Mouse (Mus musculus) heart, embryonic 15.5 days (tissue): ENCODE measurements around the gene Isyna1. TPM values are rescaled to one million over a fixed set of nuclear protein-coding genes. Genes with fewer than 3 reads are reported as not detected.
"Not testable (repeated sequence)": the region's sequence is repeated elsewhere in the genome, so short reads cannot be mapped to it uniquely, and the experiment has no call there.

Experiments used
- ATAC-seq: fragments of 200-750 bp; cut with Nextera tagmentation; replicated peaks from 2 replicates; pipeline ENCODE4 v1.8.0; 2017; ENCODE audit warnings: low read depth, moderate TSS enrichment; ENCODE audit not compliant: insufficient number of reproducible peaks, insufficient read depth, low FRiP score
- H3K27ac ChIP-seq: fragments of 300-500 bp; sonication (generic); 2 replicates; pipeline ENCODE4 v1.5.1; 2015; ENCODE audit warnings: mild to moderate bottlenecking, inconsistent platforms
- H3K27me3 ChIP-seq: fragments of 300-500 bp; sonication (generic); 2 replicates; pipeline ENCODE4 v1.6.1; 2015; ENCODE audit warnings: inconsistent platforms
- H3K36me3 ChIP-seq: fragments of 300-500 bp; sonication (generic); 2 replicates; pipeline ENCODE4 v1.6.1; 2015; ENCODE audit warnings: mild to moderate bottlenecking, inconsistent platforms
- H3K4me1 ChIP-seq: fragments of 300-500 bp; sonication (generic); replicated peaks from 2 replicates; pipeline ENCODE4 v1.6.1; 2015; ENCODE audit warnings: inconsistent platforms
- H3K4me2 ChIP-seq: fragments of 300-500 bp; sonication (generic); 2 replicates; pipeline ENCODE4 v1.6.1; 2015; ENCODE audit warnings: inconsistent platforms, mild to moderate bottlenecking, moderate library complexity
- H3K4me3 ChIP-seq: fragments of 300-500 bp; sonication (generic); 2 replicates; pipeline ENCODE4 v1.5.1; 2015; ENCODE audit warnings: mild to moderate bottlenecking, inconsistent platforms
- H3K9ac ChIP-seq: fragments of 300-500 bp; sonication (generic); 2 replicates; pipeline ENCODE4 v1.6.1; 2015; ENCODE audit warnings: mild to moderate bottlenecking, inconsistent platforms
- H3K9me3 ChIP-seq: fragments of 300-500 bp; sonication (generic); replicated peaks from 2 replicates; pipeline ENCODE4 v1.6.1; 2016; ENCODE audit warnings: inconsistent platforms
- WGBS: fragments of 180-500 bp; shearing (Covaris S2); methylation state at CpG from one replicate; pipeline ENCODE4 v1.1.7; 2015; ENCODE audit warnings: mixed read lengths; 5-methylcytosine and 5-hydroxymethylcytosine counted together
- polyA plus RNA-seq: library from polyadenylated mRNA; unstranded; fragments of >200 nt; fragmentation: Nextera tagmentation; extraction: Ambion mirVana; gene quantifications from 2 replicates; pipeline ENCODE4 v1.2.1, GENCODE M21; 2015

Isyna1 gene
- polyA plus RNA-seq, 1 experiment from 2014 or later = 92.9 TPM

DNA sequence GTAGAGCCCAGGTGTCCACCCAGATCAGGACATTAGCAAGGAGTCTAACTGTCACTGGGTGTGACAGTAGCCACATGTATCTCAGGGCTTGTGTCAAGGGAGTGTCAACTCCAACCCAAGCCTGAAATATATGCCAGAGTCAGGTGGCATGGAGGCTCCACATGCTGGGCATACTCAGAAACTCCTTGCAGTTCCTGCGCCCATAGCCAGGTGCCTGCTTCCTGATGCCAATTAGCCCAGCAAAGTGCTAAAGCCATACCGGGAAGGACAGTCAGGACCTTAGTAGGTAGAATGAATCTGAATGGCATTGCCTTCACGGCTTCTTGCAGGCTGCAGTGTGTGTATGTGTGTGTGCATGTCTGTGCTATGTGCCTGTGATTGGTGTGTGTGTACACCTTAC lies 17.0 kb upstream of the Isyna1 start:
- H3K9me3 ChIP-seq = no peaks in the 10 kb centered on the region
- H3K4me2 ChIP-seq = no peak overlapping the region
- no peak overlapping the region for H3K4me3 ChIP-seq
- H3K27me3 ChIP-seq = no peaks in the 10 kb centered on the region
- no peak overlapping the region for H3K9ac ChIP-seq
- H3K27ac ChIP-seq = no peak overlapping the region
- peaks cover 38% of the 10 kb centered on the region for H3K36me3 ChIP-seq
- no peak for ATAC-seq
- 96% methylated on average over 3 of the region's 3 CpGs for WGBS
- peaks cover 11% of the 10 kb centered on the region for H3K4me1 ChIP-seq

DNA sequence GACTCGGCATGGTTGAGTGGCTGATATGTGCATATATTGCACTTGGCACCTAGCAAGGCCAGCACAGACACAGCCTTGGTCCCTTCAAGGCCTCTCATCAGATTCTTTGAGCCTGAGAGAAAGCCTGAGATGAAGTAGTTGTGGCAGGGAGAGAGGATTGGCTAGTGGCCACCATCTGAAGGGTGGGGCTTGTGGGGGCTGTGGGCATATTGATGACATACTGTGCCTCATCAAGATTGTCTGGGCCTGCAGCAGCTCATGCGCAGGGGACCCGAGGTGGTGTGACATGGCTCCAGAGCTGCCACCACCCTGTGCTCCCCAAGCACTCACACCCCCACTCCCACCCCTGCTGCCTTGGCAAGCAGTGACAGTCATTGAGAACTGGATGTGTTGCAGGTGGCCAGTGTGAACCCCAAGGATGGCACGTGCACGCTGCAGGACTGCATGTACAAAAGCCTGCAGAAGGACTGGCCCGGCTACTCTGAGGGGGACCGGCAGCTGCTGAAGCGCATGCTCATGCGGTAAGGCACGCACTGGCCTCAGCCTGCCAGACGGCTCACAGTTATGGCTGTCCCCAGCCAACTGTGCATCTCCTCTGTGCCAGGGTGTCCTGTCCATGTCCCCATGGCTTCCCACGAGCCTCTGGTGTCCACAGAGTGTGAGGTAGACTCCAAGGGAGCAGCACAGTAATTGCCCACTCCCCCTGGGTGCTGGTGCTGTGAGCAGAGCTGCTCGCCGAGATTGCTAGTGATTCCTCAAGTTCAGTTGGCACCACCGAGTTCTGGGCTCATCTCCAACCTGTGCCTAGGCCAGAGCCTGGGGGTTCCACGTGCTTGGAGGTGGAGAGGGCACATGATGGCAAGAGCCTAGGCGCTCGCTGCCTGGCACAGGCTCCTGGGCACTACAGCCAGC lies 10.4 kb upstream of the Isyna1 start:
- Histone ChIP-seq H3K27me3 (no peaks in the 10 kb centered on the region), H3K9me3 (no peaks in the 10 kb centered on the region), H3K27ac (no peak overlapping the region), H3K9ac (no peak overlapping the region), H3K4me3 (no peak overlapping the region), H3K4me2 (no peak overlapping the region), H3K36me3 (peaks cover 79% of the 10 kb centered on the region), H3K4me1 (peaks cover 4% of the 10 kb centered on the region)
- ATAC-seq = 0 out of 2 replicates have a peak, but pooled peaks have one; percentile 11
- WGBS = 89% methylated on average over 18 of the region's 18 CpGs

DNA sequence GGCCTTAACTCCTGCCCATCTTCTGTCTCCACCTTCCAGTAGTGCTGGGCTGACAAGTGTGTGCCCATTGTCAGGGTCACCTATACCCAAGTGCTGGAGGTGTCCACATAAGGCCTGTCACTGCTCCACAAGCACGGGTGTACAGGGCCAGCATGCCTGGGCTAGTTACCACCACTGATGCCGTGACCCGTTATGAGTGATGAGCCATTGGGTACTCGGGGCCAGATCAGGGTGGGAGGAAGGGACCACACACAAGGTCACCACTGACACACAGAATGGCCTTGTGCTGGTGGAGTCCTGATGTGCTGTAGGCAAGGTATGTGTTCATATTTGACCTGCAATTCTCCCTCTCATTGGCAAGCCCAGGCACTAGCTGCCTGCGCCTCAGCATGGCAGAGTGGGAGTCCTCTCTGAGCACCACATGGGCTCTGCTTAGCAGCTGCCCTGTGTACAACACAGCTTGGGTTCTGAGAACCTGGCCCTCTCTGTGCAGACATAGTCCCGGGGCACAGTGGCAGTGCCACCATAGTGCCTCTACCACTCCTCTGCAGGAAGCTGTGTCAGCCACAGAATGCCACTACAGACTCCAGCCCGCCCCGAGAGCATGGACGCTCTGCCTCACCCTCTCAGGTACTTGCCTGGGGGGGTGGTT lies 9.4 kb upstream of the Isyna1 start:
- peaks cover 80% of the 10 kb centered on the region for H3K36me3 ChIP-seq

DNA sequence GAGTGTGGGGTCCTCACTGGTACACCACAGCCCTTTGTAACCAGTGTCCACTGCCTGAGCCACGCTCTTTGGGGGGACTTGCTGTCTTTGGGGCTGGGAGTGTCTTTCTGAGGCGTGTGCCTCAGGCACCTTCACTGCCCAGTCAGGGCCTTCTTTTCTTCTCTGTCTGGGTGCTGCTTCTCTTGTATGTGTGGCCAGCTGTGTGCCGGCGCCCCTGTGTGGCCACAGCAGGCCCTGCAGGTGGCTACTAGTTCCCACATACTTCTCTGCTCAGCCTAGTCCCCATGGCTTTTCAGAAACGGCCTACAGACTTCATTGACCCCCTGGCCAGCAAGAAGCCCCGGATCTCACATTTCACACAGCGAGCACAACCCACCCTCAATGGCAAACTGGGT lies 8.9 kb upstream of the Isyna1 start:
- Histone ChIP-seq H3K27me3 (no peaks in the 10 kb centered on the region), H3K4me2 (no peak overlapping the region), H3K4me1 (peaks cover 4% of the 10 kb centered on the region), H3K9ac (no peak overlapping the region), H3K9me3 (no peaks in the 10 kb centered on the region), H3K36me3 (peaks cover 79% of the 10 kb centered on the region), H3K27ac (no peak overlapping the region), H3K4me3 (no peak overlapping the region)
- WGBS = 36% methylated on average over 7 of the region's 7 CpGs
- ATAC-seq = peak; percentile 37; the same call in 1 of the 2 replicates

More for the DNA sequence above, 9.4 kb upstream of the Isyna1 start:
- H3K4me2 ChIP-seq = no peak overlapping the region
- no peak for ATAC-seq
- no peak overlapping the region for H3K9ac ChIP-seq
- no peak overlapping the region for H3K4me3 ChIP-seq
- peaks cover 4% of the 10 kb centered on the region for H3K4me1 ChIP-seq
- no peak overlapping the region for H3K27ac ChIP-seq
- no peaks in the 10 kb centered on the region for H3K27me3 ChIP-seq
- H3K9me3 ChIP-seq = no peaks in the 10 kb centered on the region
- 86% methylated on average over 9 of the region's 9 CpGs for WGBS

GRCm38 (mm10) chr8:70587955-70588354 lies 6.2 kb upstream of the Isyna1 start:
- H3K9ac ChIP-seq, H3K9me3 ChIP-seq, H3K4me2 ChIP-seq, H3K27ac ChIP-seq, H3K27me3 ChIP-seq, ATAC-seq, H3K4me3 ChIP-seq: not testable (repeated sequence)
- WGBS = 79% methylated on average over 4 of the region's 4 CpGs
- H3K4me1 ChIP-seq = peaks cover 13% of the 10 kb centered on the region
- H3K36me3 ChIP-seq = peaks cover 62% of the 10 kb centered on the region

GRCm38 (mm10) chr8:70591569-70591968 lies 2.6 kb upstream of the Isyna1 start:
- Histone ChIP-seq H3K9ac (no peak overlapping the region), H3K36me3 (peaks cover 38% of the 10 kb centered on the region; the same call in 1 of the 2 replicates), H3K4me2 (no peak overlapping the region), H3K4me1 (peaks cover 35% of the 10 kb centered on the region), H3K27ac (peak overlapping the region; percentile 46), H3K9me3 (no peaks in the 10 kb centered on the region), H3K4me3 (no peak overlapping the region), H3K27me3 (no peaks in the 10 kb centered on the region)
- 64% methylated on average over 12 of the region's 12 CpGs for WGBS
- ATAC-seq = no peak

DNA sequence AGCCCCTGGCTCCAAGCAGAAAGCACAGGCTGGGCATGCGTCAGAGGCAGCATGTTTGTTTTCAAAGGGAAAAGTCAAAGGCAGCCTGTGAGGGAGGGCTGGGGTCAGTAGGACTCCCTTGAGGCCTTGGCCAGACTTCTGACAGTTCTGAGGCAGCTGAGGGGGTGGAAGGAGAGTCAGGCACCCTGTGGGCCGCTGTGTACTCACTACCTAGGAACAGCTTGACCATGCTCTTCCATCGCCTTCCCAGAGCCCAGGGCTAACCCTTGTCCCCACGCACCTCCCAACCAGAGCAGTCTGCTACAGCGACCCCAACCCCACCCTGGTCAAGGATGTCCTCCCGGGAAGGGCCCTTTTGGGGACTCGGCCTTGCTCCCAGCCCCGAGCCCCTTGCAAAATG lies 1.0 kb upstream of the Isyna1 start:
- no peak for ATAC-seq
- Histone ChIP-seq H3K9ac (peak overlapping the region; percentile 48; the same call in 1 of the 2 replicates), H3K4me3 (peak overlapping the region; percentile 58; the same call in 1 of the 2 replicates), H3K27me3 (no peaks in the 10 kb centered on the region), H3K4me2 (peak overlapping the region; percentile 93), H3K4me1 (peaks cover 49% of the 10 kb centered on the region), H3K9me3 (no peaks in the 10 kb centered on the region), H3K27ac (peak overlapping the region; percentile 88), H3K36me3 (peaks cover 27% of the 10 kb centered on the region; the same call in 1 of the 2 replicates)
- 45% methylated on average over 8 of the region's 8 CpGs for WGBS

GRCm38 (mm10) chr8:70594621-70595564 lies 720 bp downstream of the Isyna1 start:
- peak overlapping the region; percentile 93 for H3K4me2 ChIP-seq
- H3K27ac ChIP-seq = peak overlapping the region; percentile 88
- peak overlapping the region; percentile 66 for H3K9ac ChIP-seq
- peak overlapping the region; percentile 58 for H3K4me3 ChIP-seq
- no peaks in the 10 kb centered on the region for H3K9me3 ChIP-seq
- peaks cover 62% of the 10 kb centered on the region for H3K4me1 ChIP-seq
- H3K27me3 ChIP-seq = 0 out of 2 replicates have a peak, but pooled peaks cover 2% of the 10 kb centered on the region
- WGBS = 10% methylated on average over 82 of the region's 82 CpGs
- peaks cover 15% of the 10 kb centered on the region; the same call in 1 of the 2 replicates for H3K36me3 ChIP-seq
- peak; percentile 7; the same call in 1 of the 2 replicates for ATAC-seq

GRCm38 (mm10) chr8:70595811-70596210 lies 1.6 kb downstream of the Isyna1 start:
- H3K9me3 ChIP-seq = no peaks in the 10 kb centered on the region
- WGBS = 94% methylated on average over 12 of the region's 12 CpGs
- no peak overlapping the region for H3K9ac ChIP-seq
- 0 out of 2 replicates have a peak, but pooled peaks cover 2% of the 10 kb centered on the region for H3K27me3 ChIP-seq
- H3K4me2 ChIP-seq = no peak overlapping the region; the same call in 1 of the 2 replicates
- no peak overlapping the region for H3K27ac ChIP-seq
- ATAC-seq = no peak
- no peak overlapping the region for H3K4me3 ChIP-seq
- H3K36me3 ChIP-seq = peaks cover 7% of the 10 kb centered on the region; the same call in 1 of the 2 replicates
- H3K4me1 ChIP-seq = peaks cover 69% of the 10 kb centered on the region

- Histone ChIP-seq H3K9ac (no peak overlapping the region), H3K4me2 (no peak overlapping the region), H3K4me3 (no peak overlapping the region), H3K4me1 (peaks cover 73% of the 10 kb centered on the region), H3K27ac (no peak overlapping the region), H3K27me3 (0 out of 2 replicates have a peak, but pooled peaks cover 2% of the 10 kb centered on the region), H3K9me3 (no peaks in the 10 kb centered on the region), H3K36me3 (peaks cover 7% of the 10 kb centered on the region; the same call in 1 of the 2 replicates)
- ATAC-seq = no peak
- 93% methylated on average over 18 of the region's 18 CpGs for WGBS
Measured at GRCm38 (mm10) chr8:70596216-70596615, 2.0 kb downstream of the Isyna1 start.
